20 mouse cellular contexts compared by ENCODE assay signal in the genomic region with DNA sequence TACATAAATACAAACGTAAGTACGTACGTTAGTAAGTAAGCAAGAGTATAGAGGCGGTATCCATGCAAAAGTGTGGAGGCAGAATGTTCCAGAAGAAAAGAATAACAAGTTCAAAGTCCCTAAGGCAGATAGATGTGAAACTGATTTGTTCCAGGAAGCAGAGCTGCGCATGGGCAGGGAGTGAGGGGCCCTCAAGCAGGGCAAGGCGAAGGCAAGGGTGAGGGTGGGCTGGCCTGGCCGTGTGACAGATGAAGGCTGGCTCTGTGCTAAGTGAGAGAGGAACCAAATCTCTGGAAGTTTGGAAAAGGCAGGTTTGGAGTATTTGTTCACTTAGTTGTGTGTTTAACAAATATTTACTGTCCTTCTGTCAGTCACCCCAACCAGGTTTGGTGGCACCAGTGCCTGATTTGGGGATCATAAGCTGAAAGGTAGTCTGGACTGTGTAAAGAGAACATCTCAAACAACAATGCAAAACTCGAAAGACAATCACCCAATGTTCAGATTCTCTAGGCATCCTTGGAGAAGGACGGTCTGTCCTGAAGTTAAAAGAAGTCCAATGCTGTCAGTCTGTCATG.
"Had no signal": no experiment of that assay in that cellular context is flagged by ENCODE, and none has a peak within 500 bp of the region (broad histone marks: within the 10 kb centered on the region; RNA-seq: fewer than 3 reads in every experiment).

No protein-coding gene starts in this region.

- H3K9ac ChIP-seq: kidney, embryonic 15.5 days; liver, embryonic 14.5 days; lung, embryonic 14.5 days; midbrain, embryonic 13.5 days; neural tube, embryonic 13.5 days had no signal

- DNase-seq: kidney, adult 11 months; kidney, adult 8-10 months; kidney, postnatal 10 days; kidney, postnatal 36 days; layer of hippocampus, postnatal 36 days; lung, embryonic 14.5 days; retina, postnatal 1 day; right cerebral cortex, postnatal 25 days; thymus, adult 2 months; thymus, postnatal 25 days had no signal

- H3K4me1 ChIP-seq: midbrain, embryonic 13.5 days had no signal

- H3K9me3 ChIP-seq: kidney, embryonic 15.5 days; megakaryocyte, embryonic 14.5 days; midbrain, embryonic 10.5 days; midbrain, embryonic 13.5 days; neural tube, embryonic 13.5 days had no signal

- H3K4me3 ChIP-seq: kidney, embryonic 15.5 days; left cerebral cortex, adult 2 months; megakaryocyte, embryonic 14.5 days; midbrain, embryonic 10.5 days; midbrain, embryonic 13.5 days; myocyte; neural tube, embryonic 13.5 days had no signal

- ATAC-seq: lung, postnatal 0 days; midbrain, embryonic 13.5 days; midbrain, embryonic 16.5 days had no signal

- H3K27me3 ChIP-seq: kidney, embryonic 15.5 days; midbrain, embryonic 13.5 days; neural tube, embryonic 13.5 days had no signal

- H3K4me2 ChIP-seq: kidney, embryonic 15.5 days; lung, embryonic 14.5 days; midbrain, embryonic 13.5 days; neural tube, embryonic 13.5 days had no signal

- H3K27ac ChIP-seq: kidney, embryonic 15.5 days; left cerebral cortex, adult 2 months; liver, embryonic 14.5 days; midbrain, embryonic 10.5 days; midbrain, embryonic 13.5 days; neural tube, embryonic 13.5 days had no signal

- H3K36me3 ChIP-seq: kidney, embryonic 15.5 days; midbrain, embryonic 10.5 days; midbrain, embryonic 13.5 days; neural tube, embryonic 13.5 days had no signal
